Mouse (Mus musculus) bone marrow, adult 2 months (tissue): ENCODE measurements around the gene Vps18.

Source experiments
- CTCF ChIP-seq: fragments of 200-500 bp; IDR thresholded peaks from 2 replicates; pipeline ENCODE4 v1.5.1; 2011; ENCODE audit warnings: low read length, control low read depth; ENCODE audit not compliant: control insufficient read depth, insufficient read depth
- POLR2A ChIP-seq: fragments of 200-500 bp; IDR thresholded peaks from 2 replicates; pipeline ENCODE4 v1.6.1; 2011; ENCODE audit warnings: low read depth, mild to moderate bottlenecking, control low read depth, low read length, borderline replicate concordance; ENCODE audit not compliant: control insufficient read depth

DNA sequence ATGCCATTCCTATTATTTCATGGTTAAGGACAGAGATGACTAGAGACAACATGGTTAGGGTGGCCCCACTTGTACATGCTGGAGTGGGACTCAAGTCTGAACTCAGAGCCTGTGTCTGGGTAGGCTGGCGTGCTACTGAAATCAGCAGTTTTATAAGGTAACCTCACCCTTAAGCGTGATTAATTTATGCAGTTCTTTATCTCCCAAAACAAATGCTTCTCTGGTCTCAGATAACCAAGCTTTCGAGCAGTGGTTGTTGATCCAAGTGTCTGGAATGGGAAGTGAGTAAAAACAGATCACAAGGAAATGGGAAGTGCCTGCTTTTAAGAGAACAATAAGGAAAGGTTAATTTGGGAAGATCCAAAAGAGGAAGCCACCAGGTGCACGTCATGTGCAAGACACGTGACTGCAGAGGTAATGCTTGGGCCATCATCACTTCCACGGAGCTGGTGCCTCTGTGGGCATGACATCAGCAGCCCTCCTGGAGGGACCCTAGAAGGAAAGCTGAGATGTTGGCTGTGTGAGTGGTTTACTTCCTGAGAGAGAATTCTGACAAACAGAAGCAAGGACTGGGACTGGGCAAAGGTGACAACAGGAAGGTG is 56.1 kb downstream of the Vps18 start:
- TF ChIP-seq CTCF = no peak
- no peak for TF ChIP-seq POLR2A
